Mouse (Mus musculus): ENCODE measurements around the gene Cblc. TPM values are rescaled to one million over a fixed set of nuclear protein-coding genes. Genes with fewer than 3 reads are reported as not detected.

The Cblc gene
- total RNA-seq (2014; rRNA removed) (0.71 and 1.8 TPM in 2 replicates), polyA plus RNA-seq (2015; fragmentation: Nextera tagmentation; extraction: Ambion mirVana) (0.70 and 1.2 TPM in 2 replicates)

DNA sequence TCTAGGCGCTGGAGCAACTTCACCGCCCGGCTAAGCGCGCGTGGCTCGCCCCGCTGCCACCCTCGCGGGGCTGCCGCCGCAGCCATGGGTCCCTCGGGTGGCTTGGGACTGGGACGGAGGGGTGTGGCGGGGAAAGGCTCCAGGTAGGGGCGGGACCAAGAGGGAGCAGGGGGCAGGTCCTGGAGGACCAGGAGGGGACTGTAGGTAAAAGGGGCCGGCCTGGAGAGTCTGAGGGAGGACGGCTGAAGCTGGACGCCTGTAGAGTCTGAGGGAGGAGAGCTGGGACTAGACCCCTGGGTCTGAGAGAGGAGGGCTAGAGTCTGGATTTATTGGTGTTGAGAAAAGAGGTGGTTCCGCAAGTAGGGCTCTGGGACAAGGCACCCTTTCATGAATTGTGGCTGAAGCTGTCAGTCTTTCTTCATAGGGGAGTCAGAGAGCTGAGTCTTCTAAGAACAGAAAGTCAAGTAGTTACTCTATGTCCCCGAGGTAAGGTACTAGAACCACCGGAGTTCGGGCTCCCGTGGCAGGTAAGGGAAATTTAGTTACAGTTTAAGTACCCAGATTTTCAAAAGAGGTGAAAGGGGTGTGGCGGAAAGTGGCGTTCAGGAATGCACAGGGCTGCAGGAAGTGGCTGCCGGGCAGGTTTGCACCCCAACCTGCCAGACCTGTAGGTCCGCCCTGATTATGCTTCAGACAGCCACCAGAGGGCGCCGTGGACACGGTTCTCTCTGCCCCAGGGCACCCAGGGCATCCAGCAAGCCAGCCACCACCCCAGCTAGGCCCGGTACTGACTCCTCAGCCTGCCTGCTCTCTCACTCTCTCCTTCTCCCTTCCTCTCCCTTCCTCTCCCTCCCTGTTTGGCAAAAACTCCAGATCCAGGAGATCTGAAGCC is at the start of gene Cblc:
Cblc (minus strand) TSS at position 113 of the 892 bp plus-strand sequence.
- WGBS = 3% methylated on average over 32 of the region's 32 CpGs
- Histone ChIP-seq H3K4me1 (ENCODE audit: insufficient read depth, low read length) (no peaks in the 10 kb centered on the region), H3K4me3 (ENCODE audit: low read depth, low read length) (no peak within 1 kb of the TSS; the same call in 1 of the 2 replicates), H3K27ac (ENCODE audit: low read depth, low read length) (no peak within 1 kb of the TSS), H3K4me2 (ENCODE audit: low read depth, low read length, poor library complexity, severe bottlenecking) (no peak within 1 kb of the TSS), H3K9me3 (ENCODE audit: low read length) (no peaks in the 10 kb centered on the region), H3K9ac (replicated peaks; ENCODE audit: low read length, poor library complexity, severe bottlenecking) (no peak within 1 kb of the TSS), H3K27me3 (ENCODE audit: insufficient read depth, low read length) (peaks cover 20% of the 10 kb centered on the region), H3K36me3 (ENCODE audit: insufficient read depth, low read length) (no peaks in the 10 kb centered on the region)
- peak; percentile 69 for TF ChIP-seq CTCF (IDR thresholded peaks at IDR 0.05)
- peak; percentile 39 for DNase-seq (ENCODE audit: low spot score)
- no peak for ATAC-seq (ENCODE audit: low FRiP score)

DNA sequence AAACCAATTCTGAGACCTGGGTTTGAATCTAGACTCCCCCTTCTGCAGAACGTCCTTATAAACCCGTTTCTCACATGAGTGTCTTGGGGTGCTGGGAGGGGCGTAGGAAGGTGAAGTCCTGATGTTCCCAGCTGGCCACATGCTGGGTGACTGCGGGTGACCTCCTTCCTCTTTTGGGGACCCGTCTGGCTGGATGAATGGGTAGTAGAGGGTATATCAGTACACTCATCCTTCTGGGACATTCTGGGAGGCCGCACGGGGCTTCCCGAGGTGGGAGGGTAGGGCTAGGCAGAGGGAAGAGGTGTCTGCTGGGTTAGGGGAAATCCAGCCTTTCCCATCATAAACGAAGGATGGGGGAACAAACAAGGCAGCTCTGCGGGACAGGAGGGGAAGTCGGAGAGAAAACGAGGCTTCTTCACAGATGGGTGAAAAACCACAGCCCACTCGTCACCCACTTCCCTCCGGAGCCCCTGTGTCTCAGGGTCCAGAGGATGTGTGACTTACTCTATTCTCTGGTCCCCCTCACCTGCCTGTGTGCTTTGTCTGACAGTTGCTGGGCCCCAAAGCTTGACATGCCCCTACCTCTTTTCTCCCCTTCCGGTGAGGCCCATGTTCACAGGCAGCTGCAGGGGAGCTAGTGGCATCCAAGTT is 48.0 kb upstream of the Cblc start:
- Histone ChIP-seq H3K27ac (ENCODE audit: low read depth, low read length) (no peak overlapping the region), H3K4me2 (ENCODE audit: low read depth, low read length, poor library complexity, severe bottlenecking) (no peak overlapping the region), H3K4me1 (ENCODE audit: insufficient read depth, low read length) (no peaks in the 10 kb centered on the region), H3K36me3 (ENCODE audit: insufficient read depth, low read length) (no peaks in the 10 kb centered on the region), H3K27me3 (ENCODE audit: insufficient read depth, low read length) (peaks cover 17% of the 10 kb centered on the region), H3K4me3 (ENCODE audit: low read depth, low read length) (no peak overlapping the region), H3K9me3 (ENCODE audit: low read length) (no peaks in the 10 kb centered on the region), H3K9ac (replicated peaks; ENCODE audit: low read length, poor library complexity, severe bottlenecking) (no peak overlapping the region)
- WGBS = 58% methylated on average over 15 of the region's 15 CpGs
- no peak for TF ChIP-seq CTCF (IDR thresholded peaks at IDR 0.05)
- no peak for ATAC-seq (ENCODE audit: low FRiP score)
- no peak for DNase-seq (ENCODE audit: low spot score)

DNA sequence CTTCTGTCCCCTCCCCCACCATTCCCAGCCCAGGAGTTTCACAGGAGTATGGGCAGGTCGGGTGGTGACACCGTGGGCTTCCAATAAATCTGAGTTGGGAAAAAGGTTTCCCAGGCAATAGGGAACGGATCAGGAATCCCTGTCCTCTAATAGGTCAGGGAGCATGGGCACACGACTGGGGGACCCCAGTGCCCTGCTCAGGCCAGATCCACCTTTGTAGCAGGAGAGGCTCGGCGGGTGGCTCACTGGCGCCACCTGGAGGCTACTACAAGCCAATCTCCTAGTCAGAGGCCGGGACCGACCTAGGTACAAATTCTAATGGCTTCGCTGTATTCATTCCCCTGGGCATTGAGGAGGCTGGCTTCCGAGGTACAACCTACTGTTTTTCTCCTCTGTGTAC is 47.0 kb upstream of the Cblc start:
- WGBS = 7% methylated on average over 11 of the region's 11 CpGs
- DNase-seq (ENCODE audit: low spot score) (peak; percentile 58), ATAC-seq (ENCODE audit: low FRiP score) (peak; percentile 76; the same call in 1 of the 2 replicates)
- no peak overlapping the region for H3K4me3 ChIP-seq (ENCODE audit: low read depth, low read length)
- peaks cover 17% of the 10 kb centered on the region for H3K27me3 ChIP-seq (ENCODE audit: insufficient read depth, low read length)
- H3K9me3 ChIP-seq (ENCODE audit: low read length) = no peaks in the 10 kb centered on the region
- no peaks in the 10 kb centered on the region for H3K4me1 ChIP-seq (ENCODE audit: insufficient read depth, low read length)
- no peaks in the 10 kb centered on the region for H3K36me3 ChIP-seq (ENCODE audit: insufficient read depth, low read length)
- TF ChIP-seq CTCF (IDR thresholded peaks at IDR 0.05) = peak; percentile 84
- H3K4me2 ChIP-seq (ENCODE audit: low read depth, low read length, poor library complexity, severe bottlenecking) = no peak overlapping the region
- no peak overlapping the region for H3K27ac ChIP-seq (ENCODE audit: low read depth, low read length)
- no peak overlapping the region for H3K9ac ChIP-seq (replicated peaks; ENCODE audit: low read length, poor library complexity, severe bottlenecking)

DNA sequence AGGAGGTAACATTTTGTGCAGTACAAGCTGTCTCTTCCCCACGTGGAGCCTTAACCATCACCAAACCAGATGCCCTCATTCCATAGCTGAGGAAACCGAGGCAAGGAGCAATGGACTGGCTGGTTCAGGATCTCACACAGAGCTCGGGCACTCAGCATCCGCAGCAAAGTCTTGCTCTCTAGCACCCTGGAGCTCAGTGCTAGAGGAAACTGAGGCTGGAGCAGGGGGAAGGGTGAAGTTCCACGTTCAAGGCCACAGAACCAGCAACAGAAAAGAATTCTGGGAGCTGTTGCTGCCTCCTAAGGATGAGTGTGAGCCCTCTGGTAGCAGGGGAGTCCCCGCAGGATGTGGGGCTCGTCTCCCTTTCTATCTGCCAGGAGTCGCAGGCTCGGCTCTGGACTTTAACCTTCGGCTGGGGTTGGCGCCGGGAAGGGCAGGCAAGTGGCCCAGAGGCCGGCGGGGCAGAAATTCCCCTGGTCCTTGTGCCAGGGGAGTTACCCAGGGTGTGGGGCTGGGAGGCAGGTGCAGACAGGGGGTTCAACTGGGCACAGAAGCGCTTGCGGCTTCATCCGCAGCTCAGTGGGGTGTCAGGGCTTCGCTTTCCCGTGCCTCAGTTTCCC is 46.4 kb upstream of the Cblc start:
- H3K9me3 ChIP-seq (ENCODE audit: low read length) = no peaks in the 10 kb centered on the region
- ATAC-seq (ENCODE audit: low FRiP score) (no peak), DNase-seq (ENCODE audit: low spot score) (no peak)
- no peaks in the 10 kb centered on the region for H3K4me1 ChIP-seq (ENCODE audit: insufficient read depth, low read length)
- WGBS = 30% methylated on average over 19 of the region's 19 CpGs
- no peaks in the 10 kb centered on the region for H3K36me3 ChIP-seq (ENCODE audit: insufficient read depth, low read length)
- H3K9ac ChIP-seq (replicated peaks; ENCODE audit: low read length, poor library complexity, severe bottlenecking) = no peak overlapping the region
- no peak overlapping the region for H3K27ac ChIP-seq (ENCODE audit: low read depth, low read length)
- H3K27me3 ChIP-seq (ENCODE audit: insufficient read depth, low read length) = peaks cover 17% of the 10 kb centered on the region
- no peak for TF ChIP-seq CTCF (IDR thresholded peaks at IDR 0.05)
- H3K4me3 ChIP-seq (ENCODE audit: low read depth, low read length) = no peak overlapping the region
- H3K4me2 ChIP-seq (ENCODE audit: low read depth, low read length, poor library complexity, severe bottlenecking) = no peak overlapping the region

DNA sequence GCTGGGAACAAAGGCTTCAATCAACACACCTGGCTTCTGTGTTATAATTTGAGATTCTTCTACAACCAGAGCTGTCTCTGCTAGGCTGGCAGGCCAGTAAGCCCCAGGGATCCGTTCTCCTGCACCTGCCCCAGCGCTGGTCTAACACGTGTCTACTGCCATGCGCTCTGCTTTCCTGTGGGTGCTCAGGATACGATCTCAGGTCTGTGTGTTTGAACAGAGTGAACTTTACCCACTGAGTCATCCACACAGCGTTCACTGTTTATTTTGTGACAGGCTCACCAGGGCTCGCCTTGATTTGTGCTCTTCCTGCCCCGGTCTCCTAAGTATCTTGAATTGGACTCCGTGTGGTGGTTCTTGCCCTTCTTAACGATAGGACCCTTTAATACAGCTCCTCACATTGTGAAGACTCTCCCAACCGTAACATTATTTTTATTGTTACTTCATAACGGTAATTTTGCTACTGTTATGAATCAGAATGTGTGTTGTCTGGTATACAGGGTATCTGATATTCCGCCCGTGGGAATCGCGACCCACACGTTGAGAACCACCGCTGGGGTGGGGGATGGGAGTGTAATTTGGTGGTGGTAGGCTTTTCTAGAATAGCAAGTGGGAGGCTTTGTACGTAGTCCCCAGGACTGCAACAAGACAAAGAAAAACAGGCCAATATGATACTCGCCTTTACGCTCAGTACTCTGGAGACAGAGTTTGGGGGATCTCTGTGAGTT is 45.2 kb upstream of the Cblc start:
- Histone ChIP-seq H3K4me2 (ENCODE audit: low read depth, low read length, poor library complexity, severe bottlenecking) (no peak overlapping the region), H3K27ac (ENCODE audit: low read depth, low read length) (no peak overlapping the region), H3K4me3 (ENCODE audit: low read depth, low read length) (no peak overlapping the region), H3K4me1 (ENCODE audit: insufficient read depth, low read length) (no peaks in the 10 kb centered on the region), H3K9me3 (ENCODE audit: low read length) (no peaks in the 10 kb centered on the region), H3K9ac (replicated peaks; ENCODE audit: low read length, poor library complexity, severe bottlenecking) (no peak overlapping the region), H3K27me3 (ENCODE audit: insufficient read depth, low read length) (peaks cover 14% of the 10 kb centered on the region), H3K36me3 (ENCODE audit: insufficient read depth, low read length) (no peaks in the 10 kb centered on the region)
- WGBS = 86% methylated on average over 21 of the region's 21 CpGs
- TF ChIP-seq CTCF (IDR thresholded peaks at IDR 0.05) = no peak
- ATAC-seq (ENCODE audit: low FRiP score) = no peak
- DNase-seq (ENCODE audit: low spot score) = no peak

All from midbrain, postnatal 0 days (tissue).